Mouse (Mus musculus): ENCODE results near the gene Nexn. TPM values are rescaled to one million over a fixed set of nuclear protein-coding genes. Genes with fewer than 3 reads are reported as not detected.

The Nexn gene
- total and polyA plus RNA-seq, 2 experiments from 2014 or later, result 88.6 to 314 TPM

- ATAC-seq (ENCODE audit: insufficient read depth, low read depth) (no peak; the same call in 1 of the 2 replicates), DNase-seq (ENCODE audit: low spot score) (no peak)
- no peaks in the 10 kb centered on the region for H3K9me3 ChIP-seq (replicated peaks; ENCODE audit: control insufficient read depth, low read length)
- TF ChIP-seq CTCF (IDR thresholded peaks at IDR 0.05; ENCODE audit: low read depth) (no peak), EP300 (IDR thresholded peaks at IDR 0.05; ENCODE audit: low read depth) (no peak)
- no peaks in the 10 kb centered on the region for H3K27me3 ChIP-seq (ENCODE audit: control insufficient read depth, insufficient read depth, low read length)
- no peak overlapping the region for H3K4me3 ChIP-seq (ENCODE audit: low read depth, low read length)
- H3K36me3 ChIP-seq (replicated peaks; ENCODE audit: control insufficient read depth, insufficient read depth, low read length), result peaks cover 64% of the 10 kb centered on the region
- WGBS, result 85% methylated on average over 1 of the region's 1 CpGs
- no peak overlapping the region for H3K9ac ChIP-seq (replicated peaks; ENCODE audit: low read depth, low read length)
- H3K4me1 ChIP-seq (ENCODE audit: control insufficient read depth, insufficient read depth), result no peaks in the 10 kb centered on the region
- no peak overlapping the region for H3K27ac ChIP-seq (ENCODE audit: low read depth)
- H3K4me2 ChIP-seq (ENCODE audit: low read depth, low read length), result no peak overlapping the region
Observed at GRCm38 (mm10) chr3:152239592-152239991, 26.6 kb downstream of the Nexn start.

- no peak overlapping the region for H3K4me3 ChIP-seq (ENCODE audit: low read depth, low read length)
- H3K27ac ChIP-seq (ENCODE audit: low read depth), result no peak overlapping the region; the same call in 1 of the 2 replicates
- H3K36me3 ChIP-seq (replicated peaks; ENCODE audit: control insufficient read depth, insufficient read depth, low read length), result peaks cover 69% of the 10 kb centered on the region
- 48% methylated on average over 2 of the region's 2 CpGs for whole genome bisulfite sequencing
- H3K27me3 ChIP-seq (ENCODE audit: control insufficient read depth, insufficient read depth, low read length), result no peaks in the 10 kb centered on the region
- no peaks in the 10 kb centered on the region for H3K4me1 ChIP-seq (ENCODE audit: control insufficient read depth, insufficient read depth)
- no peak overlapping the region for H3K9ac ChIP-seq (replicated peaks; ENCODE audit: low read depth, low read length)
- no peak overlapping the region for H3K4me2 ChIP-seq (ENCODE audit: low read depth, low read length)
- DNase-seq (ENCODE audit: low spot score) (no peak), ATAC-seq (ENCODE audit: insufficient read depth, low read depth) (no peak)
- no peaks in the 10 kb centered on the region for H3K9me3 ChIP-seq (replicated peaks; ENCODE audit: control insufficient read depth, low read length)
- TF ChIP-seq CTCF (IDR thresholded peaks at IDR 0.05; ENCODE audit: low read depth) (no peak), EP300 (IDR thresholded peaks at IDR 0.05; ENCODE audit: low read depth) (no peak)
Observed at GRCm38 (mm10) chr3:152238836-152239235, 27.3 kb downstream of the Nexn start.

GRCm38 (mm10) chr3:152235805-152236204, 30.3 kb downstream of the Nexn start:
- Histone ChIP-seq H3K9me3 (replicated peaks; ENCODE audit: control insufficient read depth, low read length) (no peaks in the 10 kb centered on the region), H3K27ac (ENCODE audit: low read depth) (no peak overlapping the region), H3K9ac (replicated peaks; ENCODE audit: low read depth, low read length) (no peak overlapping the region), H3K4me2 (ENCODE audit: low read depth, low read length) (no peak overlapping the region), H3K4me1 (ENCODE audit: control insufficient read depth, insufficient read depth) (no peaks in the 10 kb centered on the region), H3K36me3 (replicated peaks; ENCODE audit: control insufficient read depth, insufficient read depth, low read length) (peaks cover 61% of the 10 kb centered on the region), H3K4me3 (ENCODE audit: low read depth, low read length) (no peak overlapping the region), H3K27me3 (ENCODE audit: control insufficient read depth, insufficient read depth, low read length) (no peaks in the 10 kb centered on the region)
- no peak for ATAC-seq (ENCODE audit: insufficient read depth, low read depth)
- TF ChIP-seq EP300 (IDR thresholded peaks at IDR 0.05; ENCODE audit: low read depth) (no peak), CTCF (IDR thresholded peaks at IDR 0.05; ENCODE audit: low read depth) (no peak)
- WGBS, result 84% methylated on average over 1 of the region's 1 CpGs
- DNase-seq (ENCODE audit: low spot score), result no peak

- Histone ChIP-seq H3K4me2 (ENCODE audit: low read depth, low read length) (no peak overlapping the region), H3K9me3 (replicated peaks; ENCODE audit: control insufficient read depth, low read length) (no peaks in the 10 kb centered on the region), H3K4me1 (ENCODE audit: control insufficient read depth, insufficient read depth) (no peaks in the 10 kb centered on the region), H3K9ac (replicated peaks; ENCODE audit: low read depth, low read length) (no peak overlapping the region), H3K27ac (ENCODE audit: low read depth) (no peak overlapping the region), H3K4me3 (ENCODE audit: low read depth, low read length) (no peak overlapping the region), H3K36me3 (replicated peaks; ENCODE audit: control insufficient read depth, insufficient read depth, low read length) (peaks cover 61% of the 10 kb centered on the region), H3K27me3 (ENCODE audit: control insufficient read depth, insufficient read depth, low read length) (no peaks in the 10 kb centered on the region)
- ATAC-seq (ENCODE audit: insufficient read depth, low read depth) (no peak), DNase-seq (ENCODE audit: low spot score) (no peak)
- WGBS, result 74% methylated on average over 1 of the region's 1 CpGs
- TF ChIP-seq EP300 (IDR thresholded peaks at IDR 0.05; ENCODE audit: low read depth) (no peak), CTCF (IDR thresholded peaks at IDR 0.05; ENCODE audit: low read depth) (no peak)
Observed at GRCm38 (mm10) chr3:152235238-152235637, 30.9 kb downstream of the Nexn start.

- Histone ChIP-seq H3K9ac (replicated peaks; ENCODE audit: low read depth, low read length) (no peak overlapping the region), H3K27me3 (ENCODE audit: control insufficient read depth, insufficient read depth, low read length) (no peaks in the 10 kb centered on the region), H3K4me2 (ENCODE audit: low read depth, low read length) (no peak overlapping the region), H3K4me3 (ENCODE audit: low read depth, low read length) (no peak overlapping the region), H3K9me3 (replicated peaks; ENCODE audit: control insufficient read depth, low read length) (no peaks in the 10 kb centered on the region), H3K27ac (ENCODE audit: low read depth) (peak overlapping the region; percentile 50; the same call in 1 of the 2 replicates), H3K4me1 (ENCODE audit: control insufficient read depth, insufficient read depth) (no peaks in the 10 kb centered on the region), H3K36me3 (replicated peaks; ENCODE audit: control insufficient read depth, insufficient read depth, low read length) (peaks cover 70% of the 10 kb centered on the region)
- ATAC-seq (ENCODE audit: insufficient read depth, low read depth) (peak; percentile 68), DNase-seq (ENCODE audit: low spot score) (no peak)
- 30% methylated on average over 6 of the region's 6 CpGs for WGBS
- TF ChIP-seq EP300 (IDR thresholded peaks at IDR 0.05; ENCODE audit: low read depth) (no peak), CTCF (IDR thresholded peaks at IDR 0.05; ENCODE audit: low read depth) (no peak; the same call in 1 of the 2 replicates)
Observed at GRCm38 (mm10) chr3:152231333-152232100, 34.6 kb downstream of the Nexn start.

Data from heart, postnatal 0 days (tissue).